Mouse (Mus musculus): ENCODE measurements around the gene Sema5b. TPM values are rescaled to one million over a fixed set of nuclear protein-coding genes. Genes with fewer than 3 reads are reported as not detected.
A peak's percentile ranks its signal among the peaks of the same experiment; 100 is the strongest.
"Not testable (repeated sequence)": the region's sequence is repeated elsewhere in the genome, so short reads cannot be mapped to it uniquely, and the experiment has no call there.

The Sema5b gene
- total RNA-seq, 2 experiments from 2014 or later = 13.2 to 17.5 TPM

- no peak overlapping the region for H3K4me3 ChIP-seq
- TF ChIP-seq CTCF (IDR thresholded peaks at IDR 0.05) = no peak
- no peak for DNase-seq (ENCODE audit: extremely low spot score in 1 of 2, low spot score in 2 of 2)
- intact Hi-C loops (cut with DNase I) = no loop called here
- H3K27ac ChIP-seq = no peak overlapping the region
Observed at GRCm38 (mm10) chr16:35555596-35556482, 14.9 kb downstream of the Sema5b start.

GRCm38 (mm10) chr16:35557038-35557437 lies 16.1 kb downstream of the Sema5b start:
- no peak for TF ChIP-seq CTCF (IDR thresholded peaks at IDR 0.05)
- Histone ChIP-seq H3K4me3 (no peak overlapping the region), H3K27ac (no peak overlapping the region)
- intact Hi-C loops (cut with DNase I) = no loop called here
- no peak for DNase-seq (ENCODE audit: extremely low spot score in 1 of 2, low spot score in 2 of 2)

GRCm38 (mm10) chr16:35561541-35561940 lies 20.6 kb downstream of the Sema5b start:
- no peak for TF ChIP-seq CTCF (IDR thresholded peaks at IDR 0.05)
- intact Hi-C loops (cut with DNase I) = no loop called here
- no peak for DNase-seq (ENCODE audit: extremely low spot score in 1 of 2, low spot score in 2 of 2)
- H3K27ac ChIP-seq = no peak overlapping the region
- H3K4me3 ChIP-seq = no peak overlapping the region

GRCm38 (mm10) chr16:35564246-35564905 lies 23.4 kb downstream of the Sema5b start:
- Histone ChIP-seq H3K27ac (no peak overlapping the region), H3K4me3 (no peak overlapping the region)
- intact Hi-C loops (cut with DNase I) = no loop called here
- no peak for DNase-seq (ENCODE audit: extremely low spot score in 1 of 2, low spot score in 2 of 2)
- TF ChIP-seq CTCF (IDR thresholded peaks at IDR 0.05) = no peak

GRCm38 (mm10) chr16:35565601-35566000 lies 24.7 kb downstream of the Sema5b start:
- intact Hi-C loops (cut with DNase I); H3K27ac ChIP-seq; H3K4me3 ChIP-seq; DNase-seq (ENCODE audit: extremely low spot score in 1 of 2, low spot score in 2 of 2): not testable (repeated sequence)

GRCm38 (mm10) chr16:35568225-35568880 lies 27.4 kb downstream of the Sema5b start:
- TF ChIP-seq CTCF (IDR thresholded peaks at IDR 0.05) = no peak
- intact Hi-C loops (cut with DNase I) = no loop called here
- Histone ChIP-seq H3K27ac (no peak overlapping the region), H3K4me3 (no peak overlapping the region)
- no peak for DNase-seq (ENCODE audit: extremely low spot score in 1 of 2, low spot score in 2 of 2)

GRCm38 (mm10) chr16:35569347-35569746 lies 28.4 kb downstream of the Sema5b start:
- intact Hi-C loops (cut with DNase I) = no loop called here
- no peak for DNase-seq (ENCODE audit: extremely low spot score in 1 of 2, low spot score in 2 of 2)
- Histone ChIP-seq H3K4me3 (no peak overlapping the region), H3K27ac (no peak overlapping the region)
- TF ChIP-seq CTCF (IDR thresholded peaks at IDR 0.05) = no peak

- H3K27ac ChIP-seq = no peak overlapping the region
Observed at GRCm38 (mm10) chr16:35569758-35570157, 28.8 kb downstream of the Sema5b start.

GRCm38 (mm10) chr16:35570627-35571026 lies 29.7 kb downstream of the Sema5b start:
- TF ChIP-seq CTCF (IDR thresholded peaks at IDR 0.05) = no peak
- Histone ChIP-seq H3K27ac (no peak overlapping the region), H3K4me3 (no peak overlapping the region)
- intact Hi-C loops (cut with DNase I) = no loop called here
- peak in 1 of 2 experiments; percentile 20 for DNase-seq (ENCODE audit: extremely low spot score in 1 of 2, low spot score in 2 of 2)

More at GRCm38 (mm10) chr16:35569758-35570157, 28.8 kb downstream of the Sema5b start:
- TF ChIP-seq CTCF (IDR thresholded peaks at IDR 0.05) = no peak
- H3K4me3 ChIP-seq = no peak overlapping the region
- intact Hi-C loops (cut with DNase I) = no loop called here
- DNase-seq (ENCODE audit: extremely low spot score in 1 of 2, low spot score in 2 of 2) = no peak

- Histone ChIP-seq H3K27ac (no peak overlapping the region), H3K4me3 (no peak overlapping the region)
- no peak for DNase-seq (ENCODE audit: extremely low spot score in 1 of 2, low spot score in 2 of 2)
- TF ChIP-seq CTCF (IDR thresholded peaks at IDR 0.05) = no peak
- intact Hi-C loops (cut with DNase I) = no loop called here
Observed at GRCm38 (mm10) chr16:35573586-35573985, 32.6 kb downstream of the Sema5b start.

GRCm38 (mm10) chr16:35577181-35577941 lies 36.4 kb downstream of the Sema5b start:
- no peak for TF ChIP-seq CTCF (IDR thresholded peaks at IDR 0.05)
- intact Hi-C loops (cut with DNase I) = no loop called here
- Histone ChIP-seq H3K27ac (no peak overlapping the region), H3K4me3 (no peak overlapping the region)
- no peak for DNase-seq (ENCODE audit: extremely low spot score in 1 of 2, low spot score in 2 of 2)

All from left cerebral cortex, adult 2 months (tissue).